Mouse (Mus musculus): ENCODE measurements around the gene A930004D18Rik.
A peak's percentile ranks its signal among the peaks of the same experiment; 100 is the strongest.

DNA sequence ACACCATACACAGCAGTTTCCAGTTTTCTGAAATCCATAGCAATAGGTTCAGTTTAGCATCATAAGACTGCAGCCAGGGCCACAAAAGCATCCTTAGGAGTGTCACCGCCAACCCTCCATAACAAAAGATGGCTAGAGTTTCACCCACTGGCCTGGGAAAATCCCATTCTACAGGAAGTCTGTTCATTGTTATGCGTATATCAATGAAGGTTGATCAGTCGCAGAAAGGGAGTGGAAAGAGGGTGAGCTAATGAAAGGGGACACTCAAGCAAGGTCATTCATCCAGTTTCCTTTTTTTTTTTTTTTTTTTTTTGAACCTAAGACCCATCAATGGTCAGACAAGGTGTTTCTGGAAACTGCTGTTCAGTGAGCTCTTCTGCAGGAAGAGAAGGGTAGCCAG lies 48.4 kb downstream of the A930004D18Rik start:
- TF ChIP-seq HCFC1 (IDR thresholded peaks at IDR 0.05; ENCODE audit: borderline replicate concordance, insufficient read depth, low read length) (0 out of 2 replicates have a peak, but pooled peaks have one; percentile 31), MAFK (IDR thresholded peaks at IDR 0.05; ENCODE audit: insufficient read depth, low read depth, low read length) (no peak), CHD2 (IDR thresholded peaks at IDR 0.05; ENCODE audit: low read depth, low read length) (peak; percentile 27; the same call in 1 of the 2 replicates)
